Mouse (Mus musculus) olfactory bulb, adult 2 months (tissue): ENCODE measurements around the gene Pim1.

Source experiments
- CTCF ChIP-seq: fragments of 200-500 bp; IDR thresholded peaks from 2 replicates; pipeline ENCODE4 v1.5.1; 2012; ENCODE audit warnings: low read depth, mild to moderate bottlenecking, low read length, moderate library complexity; ENCODE audit not compliant: insufficient read depth
- POLR2A ChIP-seq: fragments of 200-500 bp; IDR thresholded peaks from 2 replicates; pipeline ENCODE4 v1.6.1; 2012; ENCODE audit warnings: mild to moderate bottlenecking, low read depth, low read length, moderate library complexity; ENCODE audit not compliant: insufficient read depth

DNA sequence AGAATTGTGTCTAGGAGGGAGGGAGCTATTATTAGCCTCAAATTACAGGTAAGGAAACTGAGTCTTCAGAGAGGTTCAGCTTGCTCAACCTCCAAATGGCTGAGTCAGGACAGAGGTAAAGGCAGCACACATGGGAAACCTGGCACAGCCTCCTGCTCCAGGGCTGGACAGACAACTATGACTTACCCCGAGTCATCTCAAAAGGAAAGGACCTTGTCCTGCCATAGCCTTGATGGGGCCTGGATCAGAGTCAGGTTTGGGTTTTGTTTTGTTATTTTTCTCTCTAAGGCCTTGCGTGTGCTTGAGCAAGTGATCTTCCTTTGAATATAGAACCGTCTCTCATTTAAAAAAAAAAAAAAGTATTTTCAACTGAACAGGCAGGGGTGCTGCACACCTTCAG, 15.4 kb upstream of the Pim1 start:
- TF ChIP-seq CTCF: no peak
- no peak for TF ChIP-seq POLR2A
